Mouse (Mus musculus): ENCODE measurements around the gene Ap4m1.

DNA sequence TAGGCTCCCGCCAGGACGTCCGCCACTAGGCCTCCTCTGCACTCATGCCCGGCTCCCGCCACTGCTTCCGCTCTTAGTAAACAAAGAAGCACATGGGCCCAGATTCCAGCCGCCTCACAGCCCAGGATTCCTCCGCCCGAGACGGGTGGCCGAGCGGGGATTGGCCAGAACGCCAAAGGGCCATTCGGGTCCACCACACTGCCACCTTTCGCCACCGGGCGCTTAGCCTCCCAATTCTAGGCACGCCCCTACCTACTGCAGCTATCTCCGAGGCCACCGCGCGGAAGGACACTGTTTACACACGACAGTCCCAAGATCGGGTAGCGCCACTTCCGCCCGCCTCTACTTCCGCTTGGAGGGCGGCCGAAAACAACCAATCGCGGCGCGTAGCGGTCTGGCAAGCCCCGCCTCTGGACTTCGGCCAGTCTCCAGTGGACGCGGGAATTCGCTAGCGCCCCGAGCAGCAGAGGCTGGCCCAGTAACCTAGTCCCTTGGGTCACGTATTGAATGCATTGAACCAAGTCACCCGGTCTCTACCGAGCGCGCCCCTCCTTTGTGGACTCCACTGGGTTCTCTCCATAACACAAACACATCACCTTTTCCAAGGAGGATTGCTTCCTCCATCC, 753 bp upstream of the Ap4m1 start:
- TF ChIP-seq POLR2A (IDR thresholded peaks at IDR 0.05; ENCODE audit: insufficient read depth, low read depth, low read length) (peak; percentile 67), CTCF (IDR thresholded peaks at IDR 0.05) (peak; percentile 35), EP300 (IDR thresholded peaks at IDR 0.05; ENCODE audit: insufficient read depth, low read depth, low read length) (peak; percentile 67; the same call in 1 of the 2 replicates)

Measured in heart, adult 2 months (tissue).